ENCODE assay signal across 16 mouse cellular contexts in the genomic region with DNA sequence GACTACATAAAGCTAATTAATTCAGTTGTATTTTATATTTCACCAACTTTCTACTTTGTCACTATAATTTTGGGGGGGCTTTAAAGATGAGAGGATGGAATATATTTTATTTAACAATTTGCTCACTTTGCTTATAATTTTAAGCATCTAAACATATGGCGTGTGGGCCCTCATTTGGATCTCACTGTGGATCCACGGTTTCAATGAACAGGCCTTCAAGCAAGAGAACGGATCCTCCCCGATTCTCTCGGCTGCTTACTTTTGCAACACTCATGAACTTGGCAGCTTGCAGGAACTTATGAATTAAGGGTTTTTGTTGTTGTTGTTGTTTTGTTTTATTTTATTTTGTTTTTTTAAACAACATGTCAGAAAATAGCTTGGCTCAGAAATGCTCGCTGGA.
"Had no signal": no experiment of that assay in that cellular context is flagged by ENCODE, and none has a peak within 500 bp of the region (broad histone marks: within the 10 kb centered on the region; RNA-seq: fewer than 3 reads in every experiment).

No protein-coding gene starts in this region.

- DNase-seq: gastrocnemius, adult 2 months; gastrocnemius, postnatal 10 days; gastrocnemius, postnatal 25 days; heart, adult 2 months; heart, postnatal 4 days; kidney, adult 18-20 months; kidney, adult 8-10 months; kidney, postnatal 10 days; kidney, postnatal 25 days; kidney, postnatal 4 days; liver; liver, embryonic 13.5 days had no signal

- ATAC-seq: hindbrain, embryonic 16.5 days; inflammation-experienced regulatory T-cells, adult 6 months; intestine, embryonic 15.5 days; intestine, postnatal 0 days had no signal
